Mouse (Mus musculus) hindbrain, embryonic 13.5 days (tissue): ENCODE data around the gene Dpep1. TPM values are rescaled to one million over a fixed set of nuclear protein-coding genes. Genes with fewer than 3 reads are reported as not detected.

Experiments used
- ATAC-seq: fragments of 200-750 bp; cut with Nextera tagmentation; 2 replicates; pipeline ENCODE4 v1.8.0; 2017; ENCODE audit warnings: moderate TSS enrichment; ENCODE audit not compliant: low FRiP score
- H3K27ac ChIP-seq: fragments of 300-500 bp; sonication (generic); 2 replicates; pipeline ENCODE4 v1.5.1; 2015; ENCODE audit warnings: inconsistent platforms, mild to moderate bottlenecking, moderate library complexity
- H3K27me3 ChIP-seq: fragments of 300-500 bp; sonication (generic); 2 replicates; pipeline ENCODE4 v1.6.1; 2015; ENCODE audit warnings: mild to moderate bottlenecking, inconsistent platforms
- H3K36me3 ChIP-seq: fragments of 300-500 bp; sonication (generic); 2 replicates; pipeline ENCODE4 v1.6.1; 2015; ENCODE audit warnings: mild to moderate bottlenecking, inconsistent platforms
- H3K4me1 ChIP-seq: fragments of 300-500 bp; sonication (generic); replicated peaks from 2 replicates; pipeline ENCODE4 v1.6.1; 2015; ENCODE audit warnings: inconsistent platforms
- H3K4me2 ChIP-seq: fragments of 300-500 bp; sonication (generic); 2 replicates; pipeline ENCODE4 v1.6.1; 2015; ENCODE audit warnings: inconsistent platforms, mild to moderate bottlenecking, moderate library complexity
- H3K4me3 ChIP-seq: fragments of 300-500 bp; sonication (generic); 2 replicates; pipeline ENCODE4 v1.5.1; 2015; ENCODE audit warnings: mild to moderate bottlenecking, inconsistent platforms
- H3K9ac ChIP-seq: fragments of 300-500 bp; sonication (generic); 2 replicates; pipeline ENCODE4 v1.6.1; 2015; ENCODE audit warnings: mild to moderate bottlenecking, inconsistent platforms
- H3K9me3 ChIP-seq: fragments of 300-500 bp; sonication (generic); 2 replicates; pipeline ENCODE4 v1.6.1; 2016; ENCODE audit warnings: inconsistent platforms
- WGBS: fragments of 180-500 bp; shearing (Covaris S2); methylation state at CpG from one replicate; pipeline ENCODE4 v1.1.7; 2015; 5-methylcytosine and 5-hydroxymethylcytosine counted together
- polyA plus RNA-seq: library from polyadenylated mRNA; unstranded; fragments of >200 nt; fragmentation: Nextera tagmentation; extraction: Ambion mirVana; gene quantifications from 2 replicates; pipeline ENCODE4 v1.2.1, GENCODE M21; 2015

Gene Dpep1
- polyA plus RNA-seq, 1 experiment from 2014 or later, result 0.35 TPM

DNA sequence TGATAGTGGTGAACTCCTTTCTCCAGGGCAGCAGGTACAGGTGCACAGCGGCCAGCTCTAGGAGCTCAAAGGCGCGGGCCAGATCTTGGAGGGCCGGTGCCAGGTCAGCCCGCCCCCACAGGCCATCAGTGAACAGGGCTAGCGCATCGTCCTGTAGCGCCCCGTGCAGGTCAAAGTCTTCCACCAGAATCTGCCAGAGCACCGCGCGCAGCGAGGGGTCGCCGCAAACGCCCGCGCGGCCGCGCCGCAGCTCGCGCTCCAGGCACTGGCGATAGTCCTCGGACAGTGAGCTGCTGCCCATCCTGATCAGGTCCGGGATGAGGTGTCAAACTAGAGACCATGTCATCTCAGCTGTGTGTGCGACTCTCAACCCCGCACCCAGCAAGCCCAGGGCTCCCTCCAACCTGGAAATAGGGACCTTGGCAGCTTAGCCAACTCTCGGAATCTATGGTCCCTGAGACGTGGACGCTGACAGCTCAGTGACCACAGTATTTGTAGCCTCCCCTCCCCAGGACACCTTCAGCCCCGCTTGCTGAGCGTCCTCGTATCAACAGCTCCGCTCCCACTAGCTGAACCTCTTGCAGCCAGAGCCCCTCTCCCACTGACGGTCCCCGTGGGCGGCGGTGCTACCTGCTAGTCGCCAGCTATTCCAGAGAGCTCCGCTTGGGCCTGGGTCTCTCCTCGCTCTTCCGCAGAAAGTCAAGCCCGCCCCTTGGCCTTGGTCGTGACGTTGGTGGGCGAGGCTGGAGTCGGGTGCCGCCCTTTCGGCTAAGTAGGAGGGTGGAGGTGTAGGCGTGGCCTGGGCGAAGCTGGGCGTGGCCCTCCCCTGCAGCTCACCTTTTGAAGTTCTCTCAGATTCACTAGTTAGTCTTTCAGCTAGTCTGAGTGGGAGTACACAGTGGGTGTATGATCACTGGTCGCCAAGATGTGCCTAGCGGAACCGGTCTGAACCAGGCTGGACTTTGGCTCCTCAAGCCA lies 49.8 kb downstream of the Dpep1 start, which contains the start of gene Spata2l:
Gene Spata2l, minus strand, starts transcription at position 714 of the 978 bp plus-strand sequence.
- H3K27ac ChIP-seq, result no peak within 1 kb of the TSS
- peaks cover 45% of the 10 kb centered on the region for H3K27me3 ChIP-seq
- peak within 1 kb of the TSS; percentile 47 for H3K4me3 ChIP-seq
- ATAC-seq, result peak; percentile 77
- no peaks in the 10 kb centered on the region for H3K9me3 ChIP-seq
- peaks cover 34% of the 10 kb centered on the region for H3K4me1 ChIP-seq
- no peaks in the 10 kb centered on the region; the same call in 1 of the 2 replicates for H3K36me3 ChIP-seq
- peak within 1 kb of the TSS; percentile 77 for H3K4me2 ChIP-seq
- 2% methylated on average over 57 of the region's 57 CpGs for WGBS
- H3K9ac ChIP-seq, result peak within 1 kb of the TSS; percentile 73

DNA sequence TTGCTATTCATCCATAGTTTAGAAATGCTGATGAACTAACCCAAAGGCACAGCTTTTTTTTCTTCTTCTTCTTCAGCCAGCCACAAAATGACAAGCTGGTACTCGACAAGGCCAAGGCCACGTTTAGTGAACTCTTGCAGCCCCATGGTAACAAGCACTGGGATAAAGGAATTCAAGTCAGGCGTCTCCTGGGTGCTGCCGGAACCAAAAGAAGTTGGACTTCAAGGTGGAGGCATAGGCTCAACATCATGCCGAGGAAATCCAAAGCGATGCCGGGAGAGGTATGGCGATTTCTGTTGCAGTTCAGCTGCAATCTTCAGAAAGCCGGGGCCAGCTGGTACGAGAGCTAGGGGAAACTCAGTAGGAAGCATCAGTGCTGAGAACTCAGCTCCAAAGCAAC lies 53.4 kb downstream of the Dpep1 start:
- WGBS, result 82% methylated on average over 10 of the region's 10 CpGs
- Histone ChIP-seq H3K4me3 (no peak overlapping the region), H3K4me2 (no peak overlapping the region), H3K36me3 (peaks cover 28% of the 10 kb centered on the region), H3K4me1 (peaks cover 21% of the 10 kb centered on the region), H3K9ac (no peak overlapping the region), H3K27me3 (peaks cover 29% of the 10 kb centered on the region), H3K27ac (no peak overlapping the region), H3K9me3 (no peaks in the 10 kb centered on the region)
- ATAC-seq, result no peak

DNA sequence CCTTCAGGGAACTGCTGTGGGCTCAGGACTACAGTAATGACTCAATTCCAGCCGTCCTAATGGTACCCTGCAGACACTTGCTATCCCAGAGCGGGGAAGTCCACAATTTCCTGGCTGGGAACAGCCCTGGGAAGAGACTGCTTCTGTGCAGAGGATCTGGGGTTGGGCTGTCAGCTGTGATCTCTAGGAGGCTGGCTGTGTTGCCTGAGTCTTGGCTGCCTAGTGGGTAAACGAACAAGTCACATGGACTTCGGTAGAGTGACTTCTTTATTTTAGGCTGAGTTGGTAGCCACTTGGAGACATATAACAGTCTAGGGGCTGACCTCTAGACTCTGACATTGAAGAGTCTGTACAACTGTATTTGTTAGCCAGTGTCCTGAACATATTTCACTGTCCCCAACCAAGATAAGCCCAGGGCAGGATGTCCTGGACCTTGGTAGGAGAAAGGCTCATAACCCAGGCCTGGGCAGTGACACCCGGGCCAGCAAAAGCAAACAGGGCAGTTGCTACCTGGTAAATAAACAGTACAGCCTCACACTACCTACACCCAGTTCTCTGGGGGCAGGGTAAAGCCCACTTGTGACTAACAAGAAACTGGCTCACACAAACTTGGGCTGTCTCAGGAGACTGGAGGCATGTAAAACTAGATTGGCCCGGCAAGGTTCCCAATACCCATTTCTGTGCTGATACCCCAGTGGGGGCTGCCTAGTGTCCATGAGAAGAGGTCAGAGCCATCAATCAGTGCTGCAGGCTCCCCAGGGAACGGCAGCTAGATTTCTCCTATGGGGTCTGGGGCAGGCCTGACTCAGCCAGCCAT lies 56.3 kb downstream of the Dpep1 start:
- 90% methylated on average over 7 of the region's 7 CpGs for WGBS
- no peak overlapping the region for H3K9ac ChIP-seq
- peaks cover 57% of the 10 kb centered on the region for H3K36me3 ChIP-seq

DNA sequence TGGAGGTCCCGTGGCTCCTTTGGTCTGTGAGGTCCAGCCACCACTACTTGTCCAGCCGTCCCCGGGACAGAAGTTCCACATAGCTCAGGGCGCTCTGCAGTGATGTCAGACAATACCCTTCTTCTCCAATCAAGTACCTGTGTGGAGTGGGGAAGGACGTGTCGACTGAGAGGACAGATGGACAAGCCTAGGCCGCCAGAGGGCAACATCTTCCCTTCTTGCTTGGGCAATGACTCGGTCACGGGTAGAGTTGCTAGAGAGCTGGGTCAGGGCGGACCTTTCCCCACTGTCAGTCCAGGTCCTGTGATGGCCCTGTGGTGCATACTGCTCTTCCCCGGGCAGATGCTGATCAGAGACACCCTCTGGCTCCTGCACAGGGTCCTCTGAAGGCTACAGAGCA lies 57.0 kb downstream of the Dpep1 start:
- Histone ChIP-seq H3K4me1 (no peaks in the 10 kb centered on the region), H3K36me3 (peaks cover 64% of the 10 kb centered on the region), H3K4me2 (no peak overlapping the region), H3K9me3 (no peaks in the 10 kb centered on the region), H3K9ac (no peak overlapping the region), H3K27me3 (no peaks in the 10 kb centered on the region), H3K4me3 (no peak overlapping the region), H3K27ac (no peak overlapping the region)
- 76% methylated on average over 11 of the region's 11 CpGs for WGBS
- no peak for ATAC-seq

More for the DNA sequence above, 56.3 kb downstream of the Dpep1 start:
- no peak overlapping the region for H3K27ac ChIP-seq
- no peaks in the 10 kb centered on the region for H3K4me1 ChIP-seq
- no peaks in the 10 kb centered on the region for H3K9me3 ChIP-seq
- H3K4me3 ChIP-seq, result no peak overlapping the region
- H3K27me3 ChIP-seq, result peaks cover under 1% of the 10 kb centered on the region; the same call in 1 of the 2 replicates
- no peak for ATAC-seq
- no peak overlapping the region for H3K4me2 ChIP-seq

DNA sequence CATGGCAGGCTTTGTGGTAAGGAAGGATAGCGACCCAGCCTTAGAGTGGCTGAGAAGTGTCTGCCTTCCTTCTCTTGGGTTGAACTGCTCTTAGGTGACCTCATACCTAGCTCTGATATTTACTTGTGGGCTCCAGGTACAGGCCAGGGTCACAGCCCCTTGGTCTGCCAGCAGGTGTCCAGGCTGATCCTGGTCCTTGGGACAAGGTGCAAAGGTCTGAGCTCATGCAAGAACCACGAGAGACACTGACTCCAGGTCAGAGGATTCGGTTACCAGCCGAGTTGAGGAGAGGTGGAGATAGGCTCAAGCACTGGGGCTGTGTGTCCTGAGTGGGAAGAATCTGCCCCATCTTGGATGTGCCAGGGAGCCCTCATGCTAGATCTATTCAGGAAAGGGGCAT lies 58.3 kb downstream of the Dpep1 start:
- H3K9me3 ChIP-seq, result no peaks in the 10 kb centered on the region
- WGBS, result 95% methylated on average over 4 of the region's 4 CpGs
- ATAC-seq, result no peak
- peaks cover 78% of the 10 kb centered on the region for H3K36me3 ChIP-seq
- no peak overlapping the region for H3K4me3 ChIP-seq
- no peaks in the 10 kb centered on the region for H3K27me3 ChIP-seq
- no peak overlapping the region for H3K9ac ChIP-seq
- no peak overlapping the region for H3K27ac ChIP-seq
- no peak overlapping the region for H3K4me2 ChIP-seq
- H3K4me1 ChIP-seq, result no peaks in the 10 kb centered on the region

DNA sequence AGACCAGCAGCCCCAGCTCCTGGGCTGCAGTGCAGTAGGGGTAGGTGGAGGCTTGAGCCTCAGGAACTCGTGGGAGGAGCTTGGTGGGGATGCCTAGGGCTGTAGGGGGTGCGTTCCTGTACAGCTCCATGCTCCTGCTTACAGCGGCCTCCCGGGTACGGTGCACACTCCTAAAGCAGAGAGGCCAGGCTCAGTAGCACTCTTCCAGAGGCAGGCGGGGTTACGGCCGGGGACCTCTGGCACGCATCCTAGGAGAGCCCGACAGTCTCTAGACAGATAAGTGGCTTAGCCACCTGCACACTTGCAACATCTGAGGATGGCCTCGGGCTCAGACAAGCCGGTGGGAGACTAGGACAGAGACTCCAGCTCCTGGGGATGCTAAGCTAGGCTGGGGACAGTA lies 59.5 kb downstream of the Dpep1 start:
- WGBS, result 91% methylated on average over 12 of the region's 12 CpGs
- Histone ChIP-seq H3K9me3 (no peaks in the 10 kb centered on the region), H3K27ac (no peak overlapping the region), H3K27me3 (no peaks in the 10 kb centered on the region), H3K4me1 (no peaks in the 10 kb centered on the region), H3K36me3 (peaks cover 88% of the 10 kb centered on the region), H3K4me3 (no peak overlapping the region), H3K4me2 (no peak overlapping the region), H3K9ac (no peak overlapping the region)
- no peak for ATAC-seq

DNA sequence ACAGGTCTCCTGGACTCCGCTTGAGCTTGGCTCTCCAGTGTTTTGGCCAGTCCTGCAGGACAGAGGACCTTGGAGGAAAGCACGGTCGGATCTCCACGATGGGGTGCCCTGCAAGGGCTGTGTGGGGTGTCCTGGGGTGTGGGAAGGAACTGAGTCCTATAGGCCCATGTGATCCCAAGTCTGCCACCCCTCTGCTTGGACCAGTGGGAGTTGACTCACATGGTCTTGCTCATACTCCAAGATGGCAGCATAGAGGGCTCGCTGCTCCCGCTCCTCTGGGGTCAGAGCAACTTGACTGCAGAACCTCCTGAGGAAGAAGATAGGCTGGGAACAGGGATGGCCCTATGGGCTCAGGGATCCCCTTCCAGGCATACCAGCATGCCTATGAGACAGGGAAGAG lies 61.7 kb downstream of the Dpep1 start:
- peaks cover 6% of the 10 kb centered on the region for H3K4me1 ChIP-seq
- H3K36me3 ChIP-seq, result peaks cover 93% of the 10 kb centered on the region
- 0 out of 2 replicates have a peak overlapping the region, but pooled peaks have one; percentile 1 for H3K9ac ChIP-seq
- ATAC-seq, result no peak
- no peak overlapping the region for H3K27ac ChIP-seq
- no peaks in the 10 kb centered on the region for H3K27me3 ChIP-seq
- 96% methylated on average over 6 of the region's 6 CpGs for WGBS
- H3K9me3 ChIP-seq, result no peaks in the 10 kb centered on the region
- no peak overlapping the region for H3K4me3 ChIP-seq
- H3K4me2 ChIP-seq, result no peak overlapping the region

DNA sequence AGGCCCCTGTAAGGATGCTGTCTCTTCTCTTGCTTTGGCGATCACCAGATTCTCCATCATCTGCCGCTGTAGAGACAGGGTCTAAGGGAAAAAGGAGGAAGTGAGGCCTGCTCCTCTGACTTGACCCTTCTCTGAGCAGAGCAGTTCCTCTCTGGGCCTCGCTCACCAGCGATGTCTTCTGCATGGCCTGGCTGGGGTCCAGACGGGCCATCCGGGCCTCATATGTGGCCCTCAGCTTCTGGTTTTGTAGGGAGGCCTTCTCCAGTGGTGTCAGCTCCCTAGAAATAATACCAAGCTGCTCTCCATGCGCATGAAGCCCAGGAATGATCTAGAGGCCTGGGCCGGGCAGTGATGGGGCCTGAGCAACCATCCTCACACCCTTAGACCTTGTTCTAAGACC lies 62.6 kb downstream of the Dpep1 start:
- WGBS, result 93% methylated on average over 8 of the region's 8 CpGs
- peaks cover 85% of the 10 kb centered on the region for H3K36me3 ChIP-seq
- H3K27ac ChIP-seq, result no peak overlapping the region
- no peaks in the 10 kb centered on the region for H3K27me3 ChIP-seq
- no peak overlapping the region for H3K4me2 ChIP-seq
- no peak overlapping the region for H3K9ac ChIP-seq
- no peak overlapping the region for H3K4me3 ChIP-seq
- no peak for ATAC-seq
- H3K9me3 ChIP-seq, result no peaks in the 10 kb centered on the region
- H3K4me1 ChIP-seq, result peaks cover 13% of the 10 kb centered on the region

DNA sequence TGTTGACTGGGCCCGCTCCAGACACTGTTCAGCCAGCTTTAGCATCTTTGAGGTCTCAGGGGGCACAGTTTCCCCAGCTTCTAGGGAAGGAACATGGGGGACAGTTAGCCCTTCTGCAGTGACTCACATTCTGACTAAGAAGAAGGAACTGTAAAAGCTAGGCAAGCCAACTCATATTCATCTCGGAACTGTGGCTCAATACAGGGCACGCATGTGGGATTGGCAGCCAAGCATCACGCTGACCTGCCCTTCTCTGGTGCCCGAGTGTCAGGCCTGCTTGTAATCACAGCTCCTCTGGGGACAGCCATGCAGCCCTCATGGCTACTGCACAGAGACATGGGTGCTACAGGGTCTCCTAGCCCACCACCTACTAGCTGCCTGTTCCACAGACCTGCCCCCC lies 64.9 kb downstream of the Dpep1 start:
- Histone ChIP-seq H3K4me1 (peaks cover 26% of the 10 kb centered on the region), H3K27ac (no peak overlapping the region), H3K36me3 (peaks cover 65% of the 10 kb centered on the region), H3K4me2 (no peak overlapping the region), H3K9ac (no peak overlapping the region), H3K4me3 (no peak overlapping the region), H3K9me3 (no peaks in the 10 kb centered on the region), H3K27me3 (no peaks in the 10 kb centered on the region)
- ATAC-seq, result no peak
- 92% methylated on average over 5 of the region's 5 CpGs for WGBS

Other genes with a start within 250 kb of the Dpep1 start
- gene Ankrd11, start 144.0 kb upstream of the Dpep1 start, polyA plus RNA-seq, result 29.9 and 30.7 TPM in 2 replicates
- gene Spg7, start 123.3 kb upstream of the Dpep1 start, polyA plus RNA-seq, result 45.9 and 48.7 TPM in 2 replicates
- gene Rpl13, start 83.9 kb upstream of the Dpep1 start, polyA plus RNA-seq, result 766 and 789 TPM in 2 replicates
- 0.53 and 0.87 TPM in 2 replicates for gene Cpne7, start 68.9 kb upstream of the Dpep1 start, polyA plus RNA-seq
- 1.5 and 2.2 TPM in 2 replicates for gene Sult5a1, start 27.9 kb upstream of the Dpep1 start, polyA plus RNA-seq
- gene Chmp1a, start 26.5 kb downstream of the Dpep1 start, polyA plus RNA-seq, result 202 and 209 TPM in 2 replicates
- 7.8 and 8.4 TPM in 2 replicates for gene Spata33, start 26.6 kb downstream of the Dpep1 start, polyA plus RNA-seq
- 44.0 and 46.9 TPM in 2 replicates for gene Cdk10, start 38.6 kb downstream of the Dpep1 start, polyA plus RNA-seq
- gene Spata2l, start 50.0 kb downstream of the Dpep1 start, polyA plus RNA-seq, result 4.1 and 4.4 TPM in 2 replicates
- gene Zfp276, start 68.0 kb downstream of the Dpep1 start, polyA plus RNA-seq, result 24.3 and 26.0 TPM in 2 replicates
- 51.1 and 52.9 TPM in 2 replicates for gene Vps9d1, start 68.1 kb downstream of the Dpep1 start, polyA plus RNA-seq
- 7.8 and 11.1 TPM in 2 replicates for gene Fanca, start 132.3 kb downstream of the Dpep1 start, polyA plus RNA-seq
- gene Spire2, start 146.5 kb downstream of the Dpep1 start, polyA plus RNA-seq, result 39.1 and 39.6 TPM in 2 replicates
- 273 and 284 TPM in 2 replicates for gene Tcf25, start 187.5 kb downstream of the Dpep1 start, polyA plus RNA-seq
- gene Mc1r, start 220.9 kb downstream of the Dpep1 start, polyA plus RNA-seq, result 0.17 TPM in 2 replicates
- 1,817 and 1,895 TPM in 2 replicates for gene Tubb3, start 225.2 kb downstream of the Dpep1 start, polyA plus RNA-seq
- gene Def8, start 237.3 kb downstream of the Dpep1 start, polyA plus RNA-seq, result 42.2 and 44.3 TPM in 2 replicates